Mouse (Mus musculus): ENCODE results near the gene Elmo1.

Gene Elmo1

GRCm38 (mm10) chr13:20094916-20095700 lies 4.7 kb downstream of the Elmo1 start:
- no peak for DNase-seq (ENCODE audit: low spot score)

DNA sequence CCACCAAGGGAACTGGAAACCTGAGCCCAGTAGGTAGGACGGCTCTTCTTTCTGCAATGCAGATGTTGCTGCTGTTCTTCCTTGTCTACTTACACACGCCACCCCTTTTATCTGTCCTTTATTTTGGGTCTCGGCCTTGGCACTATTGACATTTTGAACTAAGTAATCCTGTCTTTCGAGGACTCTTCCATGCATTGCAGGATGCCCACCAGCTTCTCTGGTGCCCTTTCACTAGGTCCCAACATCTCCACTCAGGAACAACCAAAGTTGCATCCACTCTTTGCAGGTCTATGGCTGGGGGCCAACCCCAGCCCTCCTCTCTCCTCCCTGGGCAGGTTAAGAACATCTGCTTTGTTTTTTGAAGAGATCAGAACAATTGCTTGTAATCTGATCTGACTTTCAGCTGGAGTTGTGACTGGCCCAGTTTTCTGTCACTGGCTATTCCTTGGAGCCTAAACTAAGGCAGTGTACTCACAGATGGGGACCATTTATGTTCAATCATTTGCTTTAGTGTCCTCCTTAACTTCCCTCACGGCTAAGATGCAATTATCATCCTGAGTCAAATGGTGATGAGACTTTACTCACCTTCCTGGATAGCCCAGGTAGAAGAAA lies 6.7 kb downstream of the Elmo1 start:
- no peak for DNase-seq (ENCODE audit: low spot score)

DNA sequence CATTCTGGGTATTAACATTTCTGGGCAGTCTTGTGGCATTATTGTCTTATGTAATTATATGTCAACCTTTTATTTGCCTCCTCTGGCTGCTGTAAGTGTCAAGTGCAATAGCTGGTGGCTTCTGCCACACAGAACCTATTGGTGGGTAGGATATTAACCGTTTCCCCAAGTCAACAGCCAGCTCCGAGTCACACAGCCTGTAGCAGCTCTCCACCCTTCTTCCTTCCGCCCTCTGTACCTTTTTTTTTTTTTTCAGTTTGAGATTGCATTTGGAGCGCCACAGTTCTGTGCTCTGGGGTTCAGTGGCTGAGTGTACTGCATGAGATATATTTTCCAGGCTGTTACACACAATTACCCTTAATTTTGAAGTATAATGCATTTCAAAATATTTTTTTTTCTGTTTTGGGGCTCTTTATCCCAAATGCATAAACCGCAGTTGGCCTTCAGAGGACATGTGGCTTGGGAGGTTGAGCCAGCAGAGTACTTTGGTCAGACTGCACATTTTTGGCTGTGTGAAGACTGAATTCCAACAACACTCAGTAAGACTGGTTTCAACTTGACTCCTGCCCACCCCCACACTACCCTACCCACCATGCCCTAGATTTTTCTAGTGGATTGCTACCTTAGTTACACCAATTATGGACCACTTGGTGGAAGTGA lies 7.7 kb downstream of the Elmo1 start:
- DNase-seq (ENCODE audit: low spot score), result no peak

DNA sequence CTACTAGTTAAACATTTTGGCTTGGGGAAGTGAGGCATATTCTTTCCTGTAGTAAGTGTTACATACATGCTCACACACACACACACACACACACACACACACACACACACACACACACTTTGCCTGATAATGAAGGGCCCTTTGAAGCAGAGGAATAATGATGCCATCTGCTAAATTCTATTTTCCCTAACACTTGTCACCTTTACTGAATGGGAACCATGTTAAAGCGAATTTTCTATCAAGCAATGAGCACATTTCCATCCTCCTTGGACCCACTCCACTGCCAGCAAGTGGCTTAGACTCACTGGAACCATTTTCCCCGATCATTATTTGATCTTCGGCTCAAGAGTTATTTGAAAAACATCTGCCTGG lies 8.2 kb downstream of the Elmo1 start:
- no peak for DNase-seq (ENCODE audit: low spot score)

- no peak for DNase-seq (ENCODE audit: low spot score)
These were observed 9.2 kb downstream of the Elmo1 start for GRCm38 (mm10) chr13:20099546-20099945.

GRCm38 (mm10) chr13:20100357-20100756 lies 10.0 kb downstream of the Elmo1 start:
- no peak for DNase-seq (ENCODE audit: low spot score)

DNA sequence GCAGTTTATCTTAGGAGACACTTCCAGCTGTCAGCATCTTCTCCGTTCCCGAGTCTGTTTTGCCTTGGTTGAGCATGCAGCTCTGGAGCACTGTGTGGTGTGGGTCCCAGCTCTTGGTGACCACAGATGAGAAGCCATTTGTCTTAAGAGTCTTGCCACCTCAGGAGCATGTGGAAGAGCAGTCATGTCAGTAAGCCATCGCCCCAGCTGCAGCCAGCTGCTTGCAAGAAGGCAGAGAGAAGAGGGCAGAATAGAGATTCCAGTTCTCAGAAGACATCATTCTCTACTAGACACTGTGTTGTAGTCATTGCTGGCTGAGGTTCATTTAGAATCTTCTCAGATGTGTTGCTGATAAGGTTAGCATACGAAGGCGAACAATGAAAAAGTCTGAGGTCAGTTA lies 11.3 kb downstream of the Elmo1 start:
- DNase-seq (ENCODE audit: low spot score), result no peak

DNA sequence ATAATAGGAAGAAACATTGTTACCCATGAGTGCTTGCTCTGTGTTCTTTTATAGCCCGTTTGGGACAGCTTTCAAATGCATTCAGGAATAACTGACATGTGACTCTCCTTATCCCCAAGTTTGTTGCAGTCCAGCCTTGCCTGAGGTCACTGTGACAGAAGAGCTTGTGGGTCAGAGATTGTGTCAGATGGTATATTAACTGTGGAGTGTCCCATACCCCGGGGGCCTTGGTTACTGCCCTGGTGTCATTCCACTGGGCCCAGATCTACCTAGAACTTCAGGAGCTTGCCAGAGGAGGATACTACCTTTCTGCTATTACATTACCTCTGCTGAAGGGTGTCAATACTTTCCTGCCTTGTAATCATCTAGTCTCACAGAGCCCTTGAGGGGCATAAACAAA lies 14.4 kb downstream of the Elmo1 start:
- DNase-seq (ENCODE audit: low spot score), result no peak

DNA sequence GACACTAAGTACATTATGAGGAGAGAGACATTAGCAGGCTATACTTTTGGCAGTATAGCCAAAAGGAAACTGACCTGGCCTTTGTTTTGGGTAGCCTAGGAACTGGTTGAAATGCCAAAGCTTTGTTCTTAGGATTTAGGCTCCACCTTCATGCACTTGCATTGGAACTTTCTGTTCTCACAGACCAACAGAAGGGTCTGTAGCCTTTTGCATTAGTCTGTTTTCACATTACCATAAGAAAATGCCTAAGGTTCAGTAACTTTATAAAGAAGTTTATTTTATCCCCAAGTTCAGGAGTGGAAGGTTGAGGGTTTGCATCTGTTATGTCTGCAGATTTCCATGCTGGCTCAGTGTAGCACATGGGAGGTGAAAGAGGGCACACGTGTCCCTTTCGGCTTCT lies 15.6 kb downstream of the Elmo1 start:
- DNase-seq (ENCODE audit: low spot score), result no peak

DNA sequence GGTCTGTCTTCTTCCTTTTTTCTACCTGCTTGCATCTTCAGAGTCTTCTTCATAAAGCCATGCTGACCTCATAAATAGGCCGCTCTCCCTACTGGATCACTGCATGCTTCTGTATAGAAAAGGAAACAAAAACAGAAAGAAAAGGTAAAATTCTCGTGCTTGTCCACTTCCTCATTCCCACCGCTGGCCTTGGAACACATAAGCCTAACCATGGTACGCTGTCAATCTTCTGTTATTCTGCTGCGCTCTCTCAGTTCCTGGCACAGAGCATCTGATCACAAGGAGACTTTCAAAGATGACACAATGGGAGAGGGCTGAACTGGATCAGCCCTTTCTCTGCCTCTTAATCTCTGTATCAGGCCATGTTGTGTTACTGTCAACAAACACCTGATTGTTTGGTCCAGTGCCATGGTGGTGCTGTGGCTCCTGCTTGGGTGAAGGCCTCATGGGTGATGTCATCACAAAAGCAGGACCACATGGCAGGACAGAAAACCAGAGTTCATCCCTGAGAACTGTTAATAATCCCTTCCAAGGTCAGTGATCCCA lies 17.6 kb downstream of the Elmo1 start:
- DNase-seq (ENCODE audit: low spot score), result no peak

GRCm38 (mm10) chr13:20108956-20109355 lies 18.6 kb downstream of the Elmo1 start:
- DNase-seq (ENCODE audit: low spot score), result no peak

DNA sequence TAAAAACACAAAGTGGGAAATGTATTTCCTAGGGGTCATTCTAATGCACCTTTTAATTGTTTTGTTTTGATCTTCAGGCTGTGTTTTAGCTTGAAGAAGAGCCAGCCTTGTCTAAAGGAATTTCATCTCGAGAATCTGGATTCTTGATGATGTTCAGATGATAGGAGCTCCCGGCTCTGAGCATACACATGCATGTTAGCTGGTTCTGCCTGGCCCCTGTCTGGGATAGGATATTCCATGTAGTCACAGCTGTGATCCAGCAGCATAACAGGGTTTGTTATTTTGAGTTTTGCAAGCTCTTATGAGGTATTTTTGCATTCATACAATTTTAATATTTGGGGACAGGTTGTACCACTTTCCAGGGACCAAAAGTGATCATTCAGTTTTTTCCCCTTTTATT lies 19.1 kb downstream of the Elmo1 start:
- DNase-seq (ENCODE audit: low spot score), result no peak

DNA sequence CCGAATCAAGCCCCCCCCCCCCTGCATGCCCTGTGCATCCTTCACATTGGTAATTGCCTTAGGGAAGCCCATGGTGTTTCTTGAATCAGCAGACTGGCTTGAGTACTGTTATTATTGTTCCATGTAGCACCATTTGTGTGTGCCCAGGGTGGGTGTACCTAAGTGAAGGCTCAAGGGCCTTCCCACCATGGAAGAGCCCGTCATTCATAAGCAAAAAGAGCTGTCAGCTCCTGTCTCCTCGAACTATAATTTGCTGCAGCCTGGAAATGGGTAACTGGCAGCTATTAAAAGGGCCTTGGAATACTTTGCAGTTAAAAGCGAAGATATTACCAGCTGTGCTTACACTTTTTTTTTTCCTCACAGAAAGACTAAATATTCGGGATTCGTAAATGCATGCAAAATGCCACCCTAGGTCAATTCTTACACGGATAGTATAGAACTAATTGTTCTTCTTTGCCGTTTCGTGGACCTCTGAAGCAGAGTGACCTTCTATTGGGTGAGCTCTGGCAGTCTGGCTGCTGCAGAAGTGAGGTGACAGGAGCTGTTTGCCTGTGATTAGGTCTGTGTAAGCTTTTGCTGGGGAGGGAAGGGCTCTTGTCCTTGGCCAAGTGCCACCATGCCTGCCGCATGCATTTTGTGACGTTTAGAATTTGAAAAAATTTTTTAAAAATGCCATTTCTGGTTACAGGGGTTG lies 19.7 kb downstream of the Elmo1 start:
- no peak for DNase-seq (ENCODE audit: low spot score)

- DNase-seq (ENCODE audit: low spot score), result no peak
These were observed 20.9 kb downstream of the Elmo1 start for GRCm38 (mm10) chr13:20111256-20111800.

GRCm38 (mm10) chr13:20115131-20115907 lies 24.9 kb downstream of the Elmo1 start:
- no peak for DNase-seq (ENCODE audit: low spot score)

DNA sequence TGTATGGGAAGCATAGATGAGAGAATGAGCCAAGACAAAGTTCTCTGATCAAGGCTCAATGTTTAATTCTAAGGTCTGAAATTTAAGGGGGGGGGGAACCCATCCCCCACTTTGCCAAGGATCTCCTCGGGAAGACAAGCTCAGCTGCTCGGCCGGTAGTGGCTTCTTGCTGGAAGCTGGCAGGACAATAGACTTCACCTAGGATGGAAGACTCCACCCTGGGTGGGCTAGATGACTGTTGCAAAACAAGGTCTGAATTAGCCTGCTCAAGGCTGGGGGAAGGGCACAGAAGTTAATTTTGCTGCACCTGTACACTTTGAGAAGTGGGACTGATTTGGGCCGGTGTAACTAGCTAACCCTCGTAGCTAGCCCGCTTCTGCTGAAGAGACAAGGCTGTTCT lies 25.6 kb downstream of the Elmo1 start:
- DNase-seq (ENCODE audit: low spot score), result no peak

- no peak for DNase-seq (ENCODE audit: low spot score)
These were observed 26.6 kb downstream of the Elmo1 start for GRCm38 (mm10) chr13:20116868-20117510.

- no peak for DNase-seq (ENCODE audit: low spot score)
These were observed 27.3 kb downstream of the Elmo1 start for GRCm38 (mm10) chr13:20117691-20118090.

DNA sequence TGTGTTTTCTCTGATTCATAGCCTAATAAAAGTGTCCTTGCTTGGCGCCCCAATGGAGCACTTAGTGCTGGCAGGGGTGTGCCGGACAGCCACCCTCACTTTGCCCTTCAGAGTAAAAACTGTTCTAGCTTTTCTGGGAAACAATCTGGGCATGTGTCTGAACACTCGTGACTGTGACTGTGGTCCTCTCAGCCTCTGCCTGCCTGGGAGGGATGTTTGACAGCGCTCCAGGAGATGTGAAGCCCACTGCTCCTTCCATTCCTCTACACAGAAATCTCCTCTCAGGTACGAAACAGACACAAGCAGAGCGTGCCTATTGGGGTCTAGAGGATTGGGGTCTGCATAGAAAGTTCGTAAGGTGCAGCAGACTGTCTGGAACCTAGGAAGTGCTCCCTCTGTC lies 28.5 kb downstream of the Elmo1 start:
- DNase-seq (ENCODE audit: low spot score), result no peak

DNA sequence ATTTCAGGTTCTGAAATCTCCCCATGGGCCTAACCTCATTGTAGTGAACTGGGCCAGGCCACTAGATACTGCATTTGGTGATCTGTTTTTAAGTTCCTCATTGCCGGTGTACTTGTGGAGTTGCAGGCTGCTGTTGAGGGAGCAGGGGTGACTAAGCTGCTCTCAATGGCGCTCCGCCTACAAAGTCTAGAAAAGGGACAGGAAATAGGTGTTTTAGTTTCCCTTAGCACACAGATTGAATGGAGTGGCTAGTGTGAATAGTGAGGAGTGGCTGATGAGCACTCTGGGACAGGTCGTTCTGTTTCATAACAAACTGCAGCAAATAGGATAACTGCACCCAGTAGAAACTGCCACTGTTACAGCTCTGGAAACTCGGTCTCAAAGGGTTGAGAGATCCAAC lies 30.3 kb downstream of the Elmo1 start:
- no peak for DNase-seq (ENCODE audit: low spot score)

All from ovary, postnatal 36 days (tissue).